ENCODE assay signal across 21 mouse cellular contexts in genomic region chr9:36716624-36717023, GRCm38 (mm10). TPM values are rescaled to one million over a fixed set of nuclear protein-coding genes. Genes with fewer than 3 reads are reported as not detected.
DNase-seq lines count a peak whose midpoint lies in the region; ATAC-seq and TF ChIP-seq lines count a peak whose summit lies in the region.
"Had no signal": no experiment of that assay in that cellular context is flagged by ENCODE, and none has a peak within 500 bp of the region (broad histone marks: within the 10 kb centered on the region; RNA-seq: fewer than 3 reads in every experiment).

No protein-coding gene starts in this region.

- peak in 1 of 2 experiments; percentile 47; a peak in 2 of 4 replicates for TF ChIP-seq CTCF in CH12.LX (conservative IDR thresholded peaks at IDR 0.05 in 1 of 2, IDR thresholded peaks at IDR 0.05 in 1 of 2; ENCODE audit: low read depth in 2 of 2, low read length in 2 of 2)
- TF ChIP-seq CTCF in brain, embryonic 14.5 days (IDR thresholded peaks at IDR 0.05; ENCODE audit: borderline replicate concordance, extremely low read depth, insufficient read depth, insufficient read length): no peak

- no peaks in the 10 kb centered on the region for H3K9me3 ChIP-seq in CH12.LX (replicated peaks; ENCODE audit: low read length)
- H3K9me3 ChIP-seq: embryonic facial prominence, embryonic 13.5 days; forebrain, embryonic 12.5 days; heart, embryonic 13.5 days; hindbrain, embryonic 10.5 days; intestine, embryonic 15.5 days; liver, embryonic 12.5 days had no signal

- no peak for TF ChIP-seq POLR2A in CH12.LX (IDR thresholded peaks at IDR 0.05; ENCODE audit: low read depth, low read length)
- no peak for TF ChIP-seq POLR2A in brain, embryonic 14.5 days (IDR thresholded peaks at IDR 0.05; ENCODE audit: borderline replicate concordance, extremely low read depth, insufficient read depth, insufficient read length, poor library complexity, severe bottlenecking)

- no peak overlapping the region for H3K4me3 ChIP-seq in CH12.LX (replicated peaks in 1 of 3; ENCODE audit: low read depth in 2 of 3, low read length in 2 of 3, poor library complexity in 1 of 3)
- H3K4me3 ChIP-seq: embryonic facial prominence, embryonic 13.5 days; forebrain, embryonic 12.5 days; heart, embryonic 13.5 days; hindbrain, embryonic 10.5 days; intestine, embryonic 15.5 days; liver, embryonic 12.5 days had no signal

- H3K79me2 ChIP-seq in CH12.LX (replicated peaks; ENCODE audit: control insufficient read depth, extremely low read depth, insufficient read depth, poor library complexity, severe bottlenecking): no peaks in the 10 kb centered on the region; the same call in 1 of the 2 replicates

- ATAC-seq in frontal cortex, adult (ENCODE audit: low TSS enrichment): peak; percentile 47; the same call in 1 of the 2 replicates
- ATAC-seq: intestine, embryonic 15.5 days; liver, embryonic 12.5 days had no signal

- no peaks in the 10 kb centered on the region for H3K27me3 ChIP-seq in CH12.LX (replicated peaks)
- H3K27me3 ChIP-seq: embryonic facial prominence, embryonic 13.5 days; forebrain, embryonic 12.5 days; heart, embryonic 13.5 days; intestine, embryonic 15.5 days; liver, embryonic 12.5 days had no signal

- no peak overlapping the region for H3K4me2 ChIP-seq in CH12.LX (ENCODE audit: insufficient read depth, low read depth, poor library complexity, severe bottlenecking)
- H3K4me2 ChIP-seq: embryonic facial prominence, embryonic 13.5 days; forebrain, embryonic 12.5 days; heart, embryonic 13.5 days; intestine, embryonic 15.5 days; liver, embryonic 12.5 days had no signal

- H3K4me1 ChIP-seq in CH12.LX (ENCODE audit: control insufficient read depth in 1 of 2, insufficient read depth in 2 of 2): no peaks in the 10 kb centered on the region
- H3K4me1 ChIP-seq: embryonic facial prominence, embryonic 13.5 days; forebrain, embryonic 12.5 days; heart, embryonic 13.5 days; hindbrain, embryonic 10.5 days; intestine, embryonic 15.5 days; liver, embryonic 12.5 days had no signal

- intact Hi-C loops in left cerebral cortex, postnatal 25 days (cut with DNase I): loop anchor here (10.0 kb wide), 1 partner anchor 1122 kb away; no protein-coding TSS in a partner anchor

- dilution Hi-C loops in CH12.LX (cut with MboI; ENCODE audit: extremely low pct_ligation_motif_present, extremely low pct_unique_long_range_greater_than_20kb, low sequenced_read_pairs): no loop called here

- H3K9ac ChIP-seq in CH12.LX (ENCODE audit: insufficient read depth, low read depth): no peak overlapping the region
- H3K9ac ChIP-seq: embryonic facial prominence, embryonic 13.5 days; forebrain, embryonic 12.5 days; heart, embryonic 13.5 days; intestine, embryonic 15.5 days; liver, embryonic 12.5 days had no signal

- H3K27ac ChIP-seq in CH12.LX (ENCODE audit: insufficient read depth, low read depth): no peak overlapping the region
- H3K27ac ChIP-seq: embryonic facial prominence, embryonic 13.5 days; forebrain, embryonic 12.5 days; heart, embryonic 13.5 days; hindbrain, embryonic 10.5 days; intestine, embryonic 15.5 days; liver, embryonic 12.5 days had no signal

- TF ChIP-seq EP300 in CH12.LX (IDR thresholded peaks at IDR 0.05; ENCODE audit: low read length): no peak

- in situ Hi-C loops in CH12.LX (cut with MboI; ENCODE audit: low pct_ligation_motif_present, low pct_unique_long_range_greater_than_20kb, low sequenced_read_pairs): loop anchor here (25.0 kb wide), 1 partner anchor 279 kb away; the partner anchor contains the start of gene Gm7257

- DNase-seq in frontal cortex, postnatal 14 days (ENCODE audit: low spot score in 2 of 2): no peak
- peak; percentile 2 to 15 for DNase-seq in left cerebral cortex, postnatal 25 days (ENCODE audit: low spot score in 2 of 2)
- DNase-seq in left cerebral cortex, adult 11 months (ENCODE audit: low spot score): no peak
- peak; percentile 11 for DNase-seq in CH12.LX (ENCODE audit: extremely low read depth)
- DNase-seq in brain, embryonic 14.5 days (ENCODE audit: low read depth): peak; percentile 16
- DNase-seq in adrenal gland, postnatal 4 days (ENCODE audit: low spot score in 2 of 2): no peak
- DNase-seq in heart, adult 9 months (ENCODE audit: low spot score in 2 of 2): no peak
- DNase-seq: adrenal gland, postnatal 14 days; cerebellum, postnatal 36 days; gastrocnemius, postnatal 10 days; lung, postnatal 4 days had no signal

- peaks cover 25 to 77% of the 10 kb centered on the region in 2 experiments for H3K36me3 ChIP-seq in CH12.LX (replicated peaks in 1 of 2; ENCODE audit: control insufficient read depth in 1 of 2, insufficient read depth in 1 of 2, low read length in 1 of 2)

- TF ChIP-seq RAD21 in CH12.LX (IDR thresholded peaks at IDR 0.05; ENCODE audit: low read depth, low read length): peak; percentile 23

TF ChIP-seq in CH12.LX, 34 proteins besides CTCF, POLR2A, EP300 and RAD21:
- TF ChIP-seq PAX5 (IDR thresholded peaks at IDR 0.05; ENCODE audit: low read length) (no peak), SMC3 (IDR thresholded peaks at IDR 0.05; ENCODE audit: low read depth, low read length) (peak; percentile 2; the same call in 1 of the 2 replicates), RCOR1 (conservative IDR thresholded peaks at IDR 0.05; ENCODE audit: low read depth, low read length) (no peak)

RNA-seq across cellular contexts. Expression of gene Chek1, which starts 10.2 kb away (rescaled TPM):
- 1 to 10 TPM; 2.1 to 2.4 TPM for total RNA-seq in left cerebral cortex, postnatal 25 days (2021)
- total RNA-seq in CH12.LX (2012; rRNA removed) (25.6 and 27.1 TPM in 2 replicates), CH12.LX (2014; rRNA removed) (75.3 and 92.5 TPM in 2 replicates)
- 88.1 and 93.2 TPM in 2 replicates for polyA plus RNA-seq in CH12.LX (2012; ENCODE audit: insufficient read length, low read depth)
- polyA plus RNA-seq in brain, embryonic 14.5 days (2012; rRNA removed): 6.5 and 9.1 TPM in 2 replicates
- total RNA-seq in adrenal gland, postnatal 4 days (2021): 10 to 100 TPM; 14.7 to 16.4 TPM

RNA-seq across cellular contexts. Expression of gene Acrv1, which starts 23.6 kb away (rescaled TPM):
- not detected for total RNA-seq in left cerebral cortex, postnatal 25 days (2021)
- total RNA-seq in CH12.LX (2012; rRNA removed) (not detected in 2 replicates), CH12.LX (2014; rRNA removed) (not detected in 2 replicates)
- not detected in 2 replicates for polyA plus RNA-seq in CH12.LX (2012; ENCODE audit: insufficient read length, low read depth)
- not detected in 2 replicates for polyA plus RNA-seq in brain, embryonic 14.5 days (2012; rRNA removed)
- not detected for total RNA-seq in adrenal gland, postnatal 4 days (2021)
- total RNA-seq: adrenal gland, postnatal 14 days; gastrocnemius, postnatal 10 days; left cerebral cortex, postnatal 14 days; neutrophil, adult 5-6 weeks had no signal
- polyA plus RNA-seq: embryonic facial prominence, embryonic 13.5 days; forebrain, embryonic 12.5 days; heart, embryonic 13.5 days; hindbrain, embryonic 10.5 days; intestine, embryonic 15.5 days; large intestine, adult 2 months; liver, embryonic 12.5 days had no signal

RNA-seq across cellular contexts. Expression of gene Stt3a, which starts 50.9 kb away (rescaled TPM):
- total RNA-seq in left cerebral cortex, postnatal 25 days (2021): 10 to 100 TPM; 73.8 to 75.8 TPM
- total RNA-seq in CH12.LX (2012; rRNA removed) (269 and 280 TPM in 2 replicates), CH12.LX (2014; rRNA removed) (548 and 559 TPM in 2 replicates)
- 388 and 395 TPM in 2 replicates for polyA plus RNA-seq in CH12.LX (2012; ENCODE audit: insufficient read length, low read depth)
- polyA plus RNA-seq in brain, embryonic 14.5 days (2012; rRNA removed): 86.6 and 96.4 TPM in 2 replicates
- total RNA-seq in adrenal gland, postnatal 4 days (2021): 100 to 1,000 TPM; 256 to 282 TPM

Comparison
In these comparisons a context has a peak if more than half of its experiments do, and no peak if none do; other contexts are left out.
1. DNase-seq: peak in left cerebral cortex, postnatal 25 days (2 of 2), CH12.LX (single experiment) and brain, embryonic 14.5 days (single experiment); none in frontal cortex, postnatal 14 days (0 of 2), left cerebral cortex, adult 11 months (single experiment), adrenal gland, postnatal 4 days (0 of 2) and heart, adult 9 months (0 of 2).
2. RNA of gene Chek1, which starts 10.2 kb away (total RNA-seq): 25.6 to 92.5 TPM in CH12.LX and 14.7 to 16.4 TPM in adrenal gland, postnatal 4 days; 2.1 to 2.4 TPM in left cerebral cortex, postnatal 25 days; every median in the first group is over 4 times any median in the second.